Mouse (Mus musculus): Measurements from ENCODE around the gene Esrrg. TPM values are rescaled to one million over a fixed set of nuclear protein-coding genes. Genes with fewer than 3 reads are reported as not detected.

Gene Esrrg
- polyA plus RNA-seq, 1 experiment: not detected

GRCm38 (mm10) chr1:187900756-187901155 lies 292.2 kb downstream of the Esrrg start:
- no peak for TF ChIP-seq FLI1 (IDR thresholded peaks at IDR 0.05; ENCODE audit: low read length)
- TF ChIP-seq GATA1 (IDR thresholded peaks at IDR 0.05; ENCODE audit: borderline replicate concordance, low read length): no peak
- H3K27me3 ChIP-seq (replicated peaks): no peaks in the 10 kb centered on the region
- no peak overlapping the region for H3K4me3 ChIP-seq (replicated peaks)
- peaks cover 51% of the 10 kb centered on the region for H3K9me3 ChIP-seq
- H3K4me1 ChIP-seq: no peaks in the 10 kb centered on the region
- H3K36me3 ChIP-seq (replicated peaks; ENCODE audit: low read length): no peaks in the 10 kb centered on the region

- H3K9me3 ChIP-seq: peaks cover 45% of the 10 kb centered on the region
- no peak for TF ChIP-seq FLI1 (IDR thresholded peaks at IDR 0.05; ENCODE audit: low read length)
- TF ChIP-seq GATA1 (IDR thresholded peaks at IDR 0.05; ENCODE audit: borderline replicate concordance, low read length): no peak
- H3K4me3 ChIP-seq (replicated peaks): no peak overlapping the region
- no peaks in the 10 kb centered on the region for H3K4me1 ChIP-seq
- no peaks in the 10 kb centered on the region for H3K27me3 ChIP-seq (replicated peaks)
- H3K36me3 ChIP-seq (replicated peaks; ENCODE audit: low read length): no peaks in the 10 kb centered on the region
These were observed 293.6 kb downstream of the Esrrg start for GRCm38 (mm10) chr1:187902176-187902575.

- Histone ChIP-seq H3K9me3 (peaks cover 57% of the 10 kb centered on the region), H3K4me3 (replicated peaks) (no peak overlapping the region), H3K27me3 (replicated peaks) (no peaks in the 10 kb centered on the region), H3K4me1 (no peaks in the 10 kb centered on the region), H3K36me3 (replicated peaks; ENCODE audit: low read length) (no peaks in the 10 kb centered on the region)
- TF ChIP-seq GATA1 (IDR thresholded peaks at IDR 0.05; ENCODE audit: borderline replicate concordance, low read length) (no peak), FLI1 (IDR thresholded peaks at IDR 0.05; ENCODE audit: low read length) (no peak)
These were observed 296.1 kb downstream of the Esrrg start for GRCm38 (mm10) chr1:187904731-187905130.

GRCm38 (mm10) chr1:187907407-187907806 lies 298.8 kb downstream of the Esrrg start:
- H3K36me3 ChIP-seq (replicated peaks; ENCODE audit: low read length): no peaks in the 10 kb centered on the region
- H3K9me3 ChIP-seq: peaks cover 49% of the 10 kb centered on the region
- no peak for TF ChIP-seq GATA1 (IDR thresholded peaks at IDR 0.05; ENCODE audit: borderline replicate concordance, low read length)
- TF ChIP-seq FLI1 (IDR thresholded peaks at IDR 0.05; ENCODE audit: low read length): no peak
- no peaks in the 10 kb centered on the region for H3K4me1 ChIP-seq
- H3K27me3 ChIP-seq (replicated peaks): no peaks in the 10 kb centered on the region
- H3K4me3 ChIP-seq (replicated peaks): no peak overlapping the region

GRCm38 (mm10) chr1:187907871-187908270 lies 299.3 kb downstream of the Esrrg start:
- Histone ChIP-seq H3K9me3 (peaks cover 50% of the 10 kb centered on the region), H3K4me3 (replicated peaks) (no peak overlapping the region), H3K4me1 (no peaks in the 10 kb centered on the region), H3K27me3 (replicated peaks) (no peaks in the 10 kb centered on the region), H3K36me3 (replicated peaks; ENCODE audit: low read length) (no peaks in the 10 kb centered on the region)
- TF ChIP-seq GATA1 (IDR thresholded peaks at IDR 0.05; ENCODE audit: borderline replicate concordance, low read length) (no peak), FLI1 (IDR thresholded peaks at IDR 0.05; ENCODE audit: low read length) (no peak)

GRCm38 (mm10) chr1:187910718-187911117 lies 302.1 kb downstream of the Esrrg start:
- H3K4me3 ChIP-seq (replicated peaks): no peak overlapping the region
- TF ChIP-seq FLI1 (IDR thresholded peaks at IDR 0.05; ENCODE audit: low read length): no peak
- no peak for TF ChIP-seq GATA1 (IDR thresholded peaks at IDR 0.05; ENCODE audit: borderline replicate concordance, low read length)
- no peaks in the 10 kb centered on the region for H3K27me3 ChIP-seq (replicated peaks)
- no peaks in the 10 kb centered on the region for H3K4me1 ChIP-seq
- H3K9me3 ChIP-seq: peaks cover 40% of the 10 kb centered on the region
- no peaks in the 10 kb centered on the region for H3K36me3 ChIP-seq (replicated peaks; ENCODE audit: low read length)

GRCm38 (mm10) chr1:187911201-187911600 lies 302.6 kb downstream of the Esrrg start:
- H3K27me3 ChIP-seq (replicated peaks): no peaks in the 10 kb centered on the region
- peaks cover 43% of the 10 kb centered on the region for H3K9me3 ChIP-seq
- H3K36me3 ChIP-seq (replicated peaks; ENCODE audit: low read length): no peaks in the 10 kb centered on the region
- no peak overlapping the region for H3K4me3 ChIP-seq (replicated peaks)
- TF ChIP-seq GATA1 (IDR thresholded peaks at IDR 0.05; ENCODE audit: borderline replicate concordance, low read length): no peak
- TF ChIP-seq FLI1 (IDR thresholded peaks at IDR 0.05; ENCODE audit: low read length): no peak
- no peaks in the 10 kb centered on the region for H3K4me1 ChIP-seq

- Histone ChIP-seq H3K9me3 (peaks cover 43% of the 10 kb centered on the region), H3K27me3 (replicated peaks) (no peaks in the 10 kb centered on the region), H3K36me3 (replicated peaks; ENCODE audit: low read length) (no peaks in the 10 kb centered on the region), H3K4me1 (no peaks in the 10 kb centered on the region), H3K4me3 (replicated peaks) (no peak overlapping the region)
- TF ChIP-seq GATA1 (IDR thresholded peaks at IDR 0.05; ENCODE audit: borderline replicate concordance, low read length): no peak
- no peak for TF ChIP-seq FLI1 (IDR thresholded peaks at IDR 0.05; ENCODE audit: low read length)
These were observed 309.7 kb downstream of the Esrrg start for GRCm38 (mm10) chr1:187918303-187918702.

- Histone ChIP-seq H3K9me3 (peaks cover 49% of the 10 kb centered on the region), H3K4me3 (replicated peaks) (no peak overlapping the region), H3K4me1 (no peaks in the 10 kb centered on the region), H3K36me3 (replicated peaks; ENCODE audit: low read length) (no peaks in the 10 kb centered on the region), H3K27me3 (replicated peaks) (no peaks in the 10 kb centered on the region)
- TF ChIP-seq GATA1 (IDR thresholded peaks at IDR 0.05; ENCODE audit: borderline replicate concordance, low read length) (no peak), FLI1 (IDR thresholded peaks at IDR 0.05; ENCODE audit: low read length) (no peak)
These were observed 310.3 kb downstream of the Esrrg start for GRCm38 (mm10) chr1:187918939-187919338.

GRCm38 (mm10) chr1:187920156-187920777 lies 311.7 kb downstream of the Esrrg start:
- H3K4me1 ChIP-seq: no peaks in the 10 kb centered on the region
- no peak overlapping the region for H3K4me3 ChIP-seq (replicated peaks)
- TF ChIP-seq GATA1 (IDR thresholded peaks at IDR 0.05; ENCODE audit: borderline replicate concordance, low read length): no peak
- no peak for TF ChIP-seq FLI1 (IDR thresholded peaks at IDR 0.05; ENCODE audit: low read length)
- no peaks in the 10 kb centered on the region for H3K36me3 ChIP-seq (replicated peaks; ENCODE audit: low read length)
- H3K27me3 ChIP-seq (replicated peaks): no peaks in the 10 kb centered on the region
- peaks cover 54% of the 10 kb centered on the region for H3K9me3 ChIP-seq

Measured in megakaryocyte, embryonic 14.5 days (primary cell).